Mouse (Mus musculus): Measurements from ENCODE around the gene Crtac1.

- TF ChIP-seq CTCF (IDR thresholded peaks at IDR 0.05; ENCODE audit: low read depth) (0 out of 2 replicates have a peak, but pooled peaks have one; percentile 12), EP300 (IDR thresholded peaks at IDR 0.05; ENCODE audit: low read depth) (no peak)
These were observed 120.3 kb downstream of the Crtac1 start for GRCm38 (mm10) chr19:42311332-42311731.
